Mouse (Mus musculus): ENCODE results near the gene Cyp2u1. TPM values are rescaled to one million over a fixed set of nuclear protein-coding genes. Genes with fewer than 3 reads are reported as not detected.

Gene Cyp2u1
- polyA plus RNA-seq, 1 experiment from 2014 or later: 6.4 TPM

GRCm38 (mm10) chr3:131258921-131259320, 44.1 kb downstream of the Cyp2u1 start:
- WGBS: 84% methylated on average over 3 of the region's 3 CpGs
- no peak overlapping the region for H3K4me2 ChIP-seq (ENCODE audit: low read length)
- H3K27ac ChIP-seq (replicated peaks; ENCODE audit: low read depth, low read length): no peak overlapping the region
- DNase-seq: no peak
- H3K4me3 ChIP-seq (replicated peaks; ENCODE audit: low read depth, low read length): no peak overlapping the region
- H3K4me1 ChIP-seq (ENCODE audit: control insufficient read depth, insufficient read depth, low read length): no peaks in the 10 kb centered on the region
- no peaks in the 10 kb centered on the region for H3K27me3 ChIP-seq (ENCODE audit: control insufficient read depth, insufficient read depth, low read length)
- no peak overlapping the region for H3K9ac ChIP-seq (replicated peaks; ENCODE audit: low read length)
- no peaks in the 10 kb centered on the region for H3K9me3 ChIP-seq (ENCODE audit: control insufficient read depth, low read length)
- no peak for ATAC-seq (ENCODE audit: low FRiP score, low TSS enrichment)
- H3K36me3 ChIP-seq (ENCODE audit: control insufficient read depth, insufficient read depth, low read length): no peaks in the 10 kb centered on the region

GRCm38 (mm10) chr3:131255399-131255981, 47.5 kb downstream of the Cyp2u1 start:
- no peak for DNase-seq
- Histone ChIP-seq H3K4me3 (replicated peaks; ENCODE audit: low read depth, low read length) (no peak overlapping the region), H3K27ac (replicated peaks; ENCODE audit: low read depth, low read length) (no peak overlapping the region), H3K4me2 (ENCODE audit: low read length) (no peak overlapping the region), H3K9ac (replicated peaks; ENCODE audit: low read length) (no peak overlapping the region), H3K4me1 (ENCODE audit: control insufficient read depth, insufficient read depth, low read length) (no peaks in the 10 kb centered on the region), H3K27me3 (ENCODE audit: control insufficient read depth, insufficient read depth, low read length) (no peaks in the 10 kb centered on the region), H3K36me3 (ENCODE audit: control insufficient read depth, insufficient read depth, low read length) (no peaks in the 10 kb centered on the region), H3K9me3 (ENCODE audit: control insufficient read depth, low read length) (no peaks in the 10 kb centered on the region)
- 95% methylated on average over 3 of the region's 3 CpGs for WGBS
- ATAC-seq (ENCODE audit: low FRiP score, low TSS enrichment): no peak

GRCm38 (mm10) chr3:131254991-131255390, 48.0 kb downstream of the Cyp2u1 start:
- H3K27me3 ChIP-seq (ENCODE audit: control insufficient read depth, insufficient read depth, low read length): no peaks in the 10 kb centered on the region
- no peak overlapping the region for H3K27ac ChIP-seq (replicated peaks; ENCODE audit: low read depth, low read length)
- no peak overlapping the region for H3K4me2 ChIP-seq (ENCODE audit: low read length)
- H3K9me3 ChIP-seq (ENCODE audit: control insufficient read depth, low read length): no peaks in the 10 kb centered on the region
- H3K4me3 ChIP-seq (replicated peaks; ENCODE audit: low read depth, low read length): no peak overlapping the region
- WGBS: 92% methylated on average over 4 of the region's 4 CpGs
- no peaks in the 10 kb centered on the region for H3K4me1 ChIP-seq (ENCODE audit: control insufficient read depth, insufficient read depth, low read length)
- ATAC-seq (ENCODE audit: low FRiP score, low TSS enrichment) (no peak), DNase-seq (no peak)
- no peak overlapping the region for H3K9ac ChIP-seq (replicated peaks; ENCODE audit: low read length)
- H3K36me3 ChIP-seq (ENCODE audit: control insufficient read depth, insufficient read depth, low read length): no peaks in the 10 kb centered on the region

GRCm38 (mm10) chr3:131251601-131252000, 51.4 kb downstream of the Cyp2u1 start:
- Histone ChIP-seq H3K4me1 (ENCODE audit: control insufficient read depth, insufficient read depth, low read length) (no peaks in the 10 kb centered on the region), H3K9me3 (ENCODE audit: control insufficient read depth, low read length) (no peaks in the 10 kb centered on the region), H3K27me3 (ENCODE audit: control insufficient read depth, insufficient read depth, low read length) (no peaks in the 10 kb centered on the region), H3K4me3 (replicated peaks; ENCODE audit: low read depth, low read length) (no peak overlapping the region), H3K9ac (replicated peaks; ENCODE audit: low read length) (no peak overlapping the region), H3K36me3 (ENCODE audit: control insufficient read depth, insufficient read depth, low read length) (no peaks in the 10 kb centered on the region), H3K4me2 (ENCODE audit: low read length) (no peak overlapping the region), H3K27ac (replicated peaks; ENCODE audit: low read depth, low read length) (no peak overlapping the region)
- ATAC-seq (ENCODE audit: low FRiP score, low TSS enrichment) (no peak), DNase-seq (no peak)
- WGBS: 94% methylated on average over 7 of the region's 7 CpGs

GRCm38 (mm10) chr3:131250978-131251377, 52.0 kb downstream of the Cyp2u1 start:
- WGBS: 92% methylated on average over 13 of the region's 13 CpGs
- H3K36me3 ChIP-seq (ENCODE audit: control insufficient read depth, insufficient read depth, low read length): no peaks in the 10 kb centered on the region
- H3K9ac ChIP-seq (replicated peaks; ENCODE audit: low read length): no peak overlapping the region
- no peak overlapping the region for H3K27ac ChIP-seq (replicated peaks; ENCODE audit: low read depth, low read length)
- no peak overlapping the region for H3K4me2 ChIP-seq (ENCODE audit: low read length)
- no peak for DNase-seq
- no peaks in the 10 kb centered on the region for H3K4me1 ChIP-seq (ENCODE audit: control insufficient read depth, insufficient read depth, low read length)
- ATAC-seq (ENCODE audit: low FRiP score, low TSS enrichment): no peak
- no peaks in the 10 kb centered on the region for H3K27me3 ChIP-seq (ENCODE audit: control insufficient read depth, insufficient read depth, low read length)
- H3K9me3 ChIP-seq (ENCODE audit: control insufficient read depth, low read length): no peaks in the 10 kb centered on the region
- no peak overlapping the region for H3K4me3 ChIP-seq (replicated peaks; ENCODE audit: low read depth, low read length)

GRCm38 (mm10) chr3:131250283-131250682, 52.7 kb downstream of the Cyp2u1 start:
- H3K9ac ChIP-seq (replicated peaks; ENCODE audit: low read length): no peak overlapping the region
- no peak for DNase-seq
- H3K4me3 ChIP-seq (replicated peaks; ENCODE audit: low read depth, low read length): no peak overlapping the region
- no peaks in the 10 kb centered on the region for H3K9me3 ChIP-seq (ENCODE audit: control insufficient read depth, low read length)
- no peaks in the 10 kb centered on the region for H3K27me3 ChIP-seq (ENCODE audit: control insufficient read depth, insufficient read depth, low read length)
- H3K27ac ChIP-seq (replicated peaks; ENCODE audit: low read depth, low read length): no peak overlapping the region
- H3K4me1 ChIP-seq (ENCODE audit: control insufficient read depth, insufficient read depth, low read length): no peaks in the 10 kb centered on the region
- no peak for ATAC-seq (ENCODE audit: low FRiP score, low TSS enrichment)
- WGBS: 97% methylated on average over 2 of the region's 2 CpGs
- no peaks in the 10 kb centered on the region for H3K36me3 ChIP-seq (ENCODE audit: control insufficient read depth, insufficient read depth, low read length)
- no peak overlapping the region for H3K4me2 ChIP-seq (ENCODE audit: low read length)

- DNase-seq (no peak), ATAC-seq (ENCODE audit: low FRiP score, low TSS enrichment) (no peak)
- WGBS: 88% methylated on average over 10 of the region's 10 CpGs
- Histone ChIP-seq H3K36me3 (ENCODE audit: control insufficient read depth, insufficient read depth, low read length) (no peaks in the 10 kb centered on the region), H3K4me1 (ENCODE audit: control insufficient read depth, insufficient read depth, low read length) (no peaks in the 10 kb centered on the region), H3K27me3 (ENCODE audit: control insufficient read depth, insufficient read depth, low read length) (no peaks in the 10 kb centered on the region), H3K9me3 (ENCODE audit: control insufficient read depth, low read length) (no peaks in the 10 kb centered on the region), H3K27ac (replicated peaks; ENCODE audit: low read depth, low read length) (no peak overlapping the region), H3K4me3 (replicated peaks; ENCODE audit: low read depth, low read length) (no peak overlapping the region), H3K4me2 (ENCODE audit: low read length) (no peak overlapping the region), H3K9ac (replicated peaks; ENCODE audit: low read length) (no peak overlapping the region)
These were observed 54.6 kb downstream of the Cyp2u1 start for GRCm38 (mm10) chr3:131248444-131248843.

GRCm38 (mm10) chr3:131247851-131248250, 55.2 kb downstream of the Cyp2u1 start:
- Histone ChIP-seq H3K27me3 (ENCODE audit: control insufficient read depth, insufficient read depth, low read length) (no peaks in the 10 kb centered on the region), H3K36me3 (ENCODE audit: control insufficient read depth, insufficient read depth, low read length) (no peaks in the 10 kb centered on the region), H3K27ac (replicated peaks; ENCODE audit: low read depth, low read length) (no peak overlapping the region), H3K9ac (replicated peaks; ENCODE audit: low read length) (no peak overlapping the region), H3K4me2 (ENCODE audit: low read length) (no peak overlapping the region), H3K4me3 (replicated peaks; ENCODE audit: low read depth, low read length) (no peak overlapping the region), H3K9me3 (ENCODE audit: control insufficient read depth, low read length) (no peaks in the 10 kb centered on the region), H3K4me1 (ENCODE audit: control insufficient read depth, insufficient read depth, low read length) (no peaks in the 10 kb centered on the region)
- DNase-seq: no peak
- WGBS: 85% methylated on average over 5 of the region's 5 CpGs
- ATAC-seq (ENCODE audit: low FRiP score, low TSS enrichment): no peak

- ATAC-seq (ENCODE audit: low FRiP score, low TSS enrichment) (no peak), DNase-seq (no peak)
- H3K4me1 ChIP-seq (ENCODE audit: control insufficient read depth, insufficient read depth, low read length): no peaks in the 10 kb centered on the region
- no peak overlapping the region for H3K27ac ChIP-seq (replicated peaks; ENCODE audit: low read depth, low read length)
- no peaks in the 10 kb centered on the region for H3K36me3 ChIP-seq (ENCODE audit: control insufficient read depth, insufficient read depth, low read length)
- no peak overlapping the region for H3K9ac ChIP-seq (replicated peaks; ENCODE audit: low read length)
- no peaks in the 10 kb centered on the region for H3K9me3 ChIP-seq (ENCODE audit: control insufficient read depth, low read length)
- no peak overlapping the region for H3K4me2 ChIP-seq (ENCODE audit: low read length)
- no peak overlapping the region for H3K4me3 ChIP-seq (replicated peaks; ENCODE audit: low read depth, low read length)
- WGBS: 77% methylated on average over 6 of the region's 6 CpGs
- no peaks in the 10 kb centered on the region for H3K27me3 ChIP-seq (ENCODE audit: control insufficient read depth, insufficient read depth, low read length)
These were observed 55.6 kb downstream of the Cyp2u1 start for GRCm38 (mm10) chr3:131247447-131247846.
